Mouse (Mus musculus) subcutaneous adipose tissue, adult 2 months (tissue): ENCODE measurements around the gene Gcnt7. TPM values are rescaled to one million over a fixed set of nuclear protein-coding genes. Genes with fewer than 3 reads are reported as not detected.

Source experiments
- polyA plus RNA-seq: library from polyadenylated mRNA; depleted of rRNA; stranded (reverse); fragments of >200 nt; gene quantifications from 2 replicates; pipeline ENCODE4 v1.2.3, GENCODE M21; 2012; ENCODE audit warnings: low replicate concordance; rRNA removed

Gene Gcnt7
- not detected in 2 replicates for polyA plus RNA-seq

DNA sequence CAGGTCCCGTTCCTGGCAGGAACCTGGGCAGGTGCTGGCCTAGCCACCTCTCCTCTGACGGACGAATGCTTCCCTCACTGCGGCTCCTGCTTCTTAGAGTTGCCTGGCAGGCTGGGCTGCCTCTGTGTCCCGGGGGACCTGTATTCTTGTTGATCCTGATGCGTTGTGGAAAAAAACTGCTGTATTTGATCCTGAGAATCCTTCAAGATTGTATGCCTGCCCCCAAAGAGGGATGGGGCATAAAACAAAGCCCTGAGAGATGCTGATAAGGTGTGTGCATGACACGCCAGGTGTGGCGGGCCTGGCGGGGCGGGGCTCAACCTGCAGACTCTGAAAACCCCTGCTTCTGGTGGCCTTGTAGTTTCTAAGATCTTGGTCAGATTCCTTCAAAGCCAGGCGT is at the start of gene Gcnt7:
Gene Gcnt7, minus strand, starts transcription at position 101 of the 400 bp plus-strand sequence.

DNA sequence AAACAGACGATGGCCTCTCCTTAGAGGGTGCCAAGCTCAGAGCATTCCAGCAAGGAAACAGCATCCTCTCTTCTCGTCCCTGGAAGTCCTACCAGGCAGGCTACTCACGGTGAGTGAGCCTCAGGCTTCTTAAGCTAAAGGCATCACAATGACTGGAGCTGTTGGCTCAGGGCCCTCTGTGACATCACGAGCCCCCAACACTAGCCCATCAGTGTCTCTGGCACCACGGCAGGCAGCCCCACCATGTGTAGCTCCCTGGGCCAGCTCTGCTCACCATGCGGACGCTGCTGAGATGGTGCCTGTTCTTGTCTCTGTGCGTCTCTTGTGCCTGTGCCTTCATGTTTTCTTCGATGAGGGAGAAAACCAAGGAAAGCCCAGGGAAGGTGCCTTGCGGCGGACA is 13.9 kb upstream of the Gcnt7 start, which contains the start of gene Fam209:
Gene Fam209, plus strand, starts transcription at position 203 of the 400 bp plus-strand sequence.

GRCm38 (mm10) chr2:172439843-172440639 is 18.4 kb downstream of the Gcnt7 start, which contains the start of gene Rtf2:
Gene Rtf2 (plus strand): TSS chr2:172440556.

Other genes with a start within 250 kb of the Gcnt7 start
- not detected in 2 replicates for gene Mc3r, start 210.1 kb downstream of the Gcnt7 start, polyA plus RNA-seq
- 12.8 and 13.9 TPM in 2 replicates for gene Fam210b, start 113.0 kb downstream of the Gcnt7 start, polyA plus RNA-seq
- 2.2 and 10.3 TPM in 2 replicates for gene Aurka, start 88.1 kb downstream of the Gcnt7 start, polyA plus RNA-seq
- gene Cstf1, start 87.9 kb downstream of the Gcnt7 start, polyA plus RNA-seq, result 32.0 and 52.0 TPM in 2 replicates
- gene Cass4, start 64.8 kb downstream of the Gcnt7 start, polyA plus RNA-seq, result 1.4 and 1.6 TPM in 2 replicates
- 63.8 and 100 TPM in 2 replicates for gene Rtf2, start 18.0 kb downstream of the Gcnt7 start, polyA plus RNA-seq
- gene Fam209, start 13.9 kb upstream of the Gcnt7 start, polyA plus RNA-seq, result not detected in 2 replicates
- 0.95 TPM in 1 of 2 replicates, not detected in the other for gene Tfap2c, start 91.0 kb upstream of the Gcnt7 start, polyA plus RNA-seq